Mouse (Mus musculus): Measurements from ENCODE around the gene Psmb9. TPM values are rescaled to one million over a fixed set of nuclear protein-coding genes. Genes with fewer than 3 reads are reported as not detected.
A peak's percentile ranks its signal among the peaks of the same experiment; 100 is the strongest.

Psmb9 gene
- polyA plus RNA-seq, 2 experiments: 2.2 to 3.4 TPM

DNA sequence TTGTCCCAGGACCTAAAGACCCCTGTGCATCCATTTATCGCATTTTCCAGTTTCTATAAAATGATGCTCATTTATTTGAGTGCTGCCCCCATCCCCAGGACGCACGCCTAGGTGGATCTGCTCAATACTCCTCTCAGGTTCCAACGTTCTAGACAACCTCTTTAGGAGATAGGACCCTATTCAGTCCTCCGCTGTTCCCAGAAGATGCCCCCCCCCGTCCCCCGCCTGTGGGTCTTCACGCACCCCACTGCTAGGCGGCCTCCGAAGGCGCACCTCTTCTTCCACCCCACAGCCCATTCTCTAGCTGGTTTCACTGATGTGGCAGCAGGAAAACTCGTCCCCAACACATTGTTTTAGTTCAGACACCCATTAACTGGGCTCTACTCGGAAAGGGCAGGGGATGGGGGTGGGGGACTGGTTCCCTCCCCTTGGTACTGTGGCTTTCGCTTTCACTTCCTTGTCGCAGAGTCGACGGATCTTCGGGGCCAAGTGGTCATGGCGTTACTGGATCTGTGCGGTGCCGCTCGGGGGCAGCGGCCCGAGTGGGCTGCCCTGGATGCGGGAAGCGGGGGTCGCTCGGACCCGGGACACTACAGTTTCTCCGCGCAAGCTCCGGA is 10.4 kb upstream of the Psmb9 start:
- Histone ChIP-seq H3K4me2 (replicated peaks; ENCODE audit: low read depth, low read length, severe bottlenecking) (peak overlapping the region; percentile 54), H3K4me1 (ENCODE audit: control insufficient read depth, insufficient read depth, low read length) (peaks cover 3% of the 10 kb centered on the region; the same call in 1 of the 2 replicates), H3K27me3 (ENCODE audit: control insufficient read depth, insufficient read depth, low read length) (peaks cover 59% of the 10 kb centered on the region), H3K4me3 (replicated peaks; ENCODE audit: low read length) (peak overlapping the region; percentile 33), H3K9me3 (ENCODE audit: control insufficient read depth, low read length) (no peaks in the 10 kb centered on the region), H3K27ac (replicated peaks; ENCODE audit: low read depth, low read length) (no peak overlapping the region), H3K9ac (ENCODE audit: low read depth, low read length, severe bottlenecking) (no peak overlapping the region), H3K36me3 (ENCODE audit: control insufficient read depth, insufficient read depth, low read length) (no peaks in the 10 kb centered on the region)
- ATAC-seq (ENCODE audit: low FRiP score, low read depth) (no peak), DNase-seq (ENCODE audit: low spot score) (no peak)
- 2% methylated on average over 32 of the region's 32 CpGs for WGBS
- no peak for TF ChIP-seq POLR2A (IDR thresholded peaks at IDR 0.05; ENCODE audit: borderline replicate concordance, extremely low read depth, insufficient read depth, insufficient read length)

- DNase-seq (ENCODE audit: low spot score): peak; percentile 85
- 5% methylated on average over 40 of the region's 41 CpGs for WGBS
- Histone ChIP-seq H3K27ac (replicated peaks; ENCODE audit: low read depth, low read length) (no peak within 1 kb of the TSS), H3K36me3 (ENCODE audit: control insufficient read depth, insufficient read depth, low read length) (no peaks in the 10 kb centered on the region), H3K4me1 (ENCODE audit: control insufficient read depth, insufficient read depth, low read length) (peaks cover 3% of the 10 kb centered on the region; the same call in 1 of the 2 replicates), H3K9ac (ENCODE audit: low read depth, low read length, severe bottlenecking) (no peak within 1 kb of the TSS), H3K4me3 (replicated peaks; ENCODE audit: low read length) (peak within 1 kb of the TSS; percentile 33), H3K27me3 (ENCODE audit: control insufficient read depth, insufficient read depth, low read length) (peaks cover 67% of the 10 kb centered on the region), H3K9me3 (ENCODE audit: control insufficient read depth, low read length) (no peaks in the 10 kb centered on the region), H3K4me2 (replicated peaks; ENCODE audit: low read depth, low read length, severe bottlenecking) (peak within 1 kb of the TSS; percentile 54)
- no peak for TF ChIP-seq POLR2A (IDR thresholded peaks at IDR 0.05; ENCODE audit: borderline replicate concordance, extremely low read depth, insufficient read depth, insufficient read length)
- peak; percentile 84 for ATAC-seq (ENCODE audit: low FRiP score, low read depth)
Observed at GRCm38 (mm10) chr17:34196941-34197894, 9.7 kb upstream of the Psmb9 start, which contains the start of gene Psmb8. Psmb8 (plus strand) TSS chr17:34197721.

GRCm38 (mm10) chr17:34196491-34196890 is 8.9 kb upstream of the Psmb9 start:
- 26% methylated on average over 12 of the region's 12 CpGs for WGBS
- ATAC-seq (ENCODE audit: low FRiP score, low read depth): no peak

GRCm38 (mm10) chr17:34194723-34195122 is 7.2 kb upstream of the Psmb9 start:
- H3K27ac ChIP-seq (replicated peaks; ENCODE audit: low read depth, low read length): no peak overlapping the region
- H3K9me3 ChIP-seq (ENCODE audit: control insufficient read depth, low read length): no peaks in the 10 kb centered on the region
- peaks cover 3% of the 10 kb centered on the region; the same call in 1 of the 2 replicates for H3K4me1 ChIP-seq (ENCODE audit: control insufficient read depth, insufficient read depth, low read length)
- H3K36me3 ChIP-seq (ENCODE audit: control insufficient read depth, insufficient read depth, low read length): no peaks in the 10 kb centered on the region
- ATAC-seq (ENCODE audit: low FRiP score, low read depth) (no peak), DNase-seq (ENCODE audit: low spot score) (no peak)
- WGBS: 87% methylated on average over 4 of the region's 4 CpGs
- no peak for TF ChIP-seq POLR2A (IDR thresholded peaks at IDR 0.05; ENCODE audit: borderline replicate concordance, extremely low read depth, insufficient read depth, insufficient read length)
- H3K9ac ChIP-seq (ENCODE audit: low read depth, low read length, severe bottlenecking): no peak overlapping the region
- no peak overlapping the region for H3K4me2 ChIP-seq (replicated peaks; ENCODE audit: low read depth, low read length, severe bottlenecking)
- no peak overlapping the region for H3K4me3 ChIP-seq (replicated peaks; ENCODE audit: low read length)
- peaks cover 75% of the 10 kb centered on the region for H3K27me3 ChIP-seq (ENCODE audit: control insufficient read depth, insufficient read depth, low read length)

More at GRCm38 (mm10) chr17:34196491-34196890, 8.9 kb upstream of the Psmb9 start:
- H3K27ac ChIP-seq (replicated peaks; ENCODE audit: low read depth, low read length): no peak overlapping the region
- H3K4me2 ChIP-seq (replicated peaks; ENCODE audit: low read depth, low read length, severe bottlenecking): no peak overlapping the region
- no peak overlapping the region for H3K9ac ChIP-seq (ENCODE audit: low read depth, low read length, severe bottlenecking)
- peaks cover 3% of the 10 kb centered on the region; the same call in 1 of the 2 replicates for H3K4me1 ChIP-seq (ENCODE audit: control insufficient read depth, insufficient read depth, low read length)
- DNase-seq (ENCODE audit: low spot score): no peak
- peaks cover 75% of the 10 kb centered on the region for H3K27me3 ChIP-seq (ENCODE audit: control insufficient read depth, insufficient read depth, low read length)
- H3K9me3 ChIP-seq (ENCODE audit: control insufficient read depth, low read length): no peaks in the 10 kb centered on the region
- TF ChIP-seq POLR2A (IDR thresholded peaks at IDR 0.05; ENCODE audit: borderline replicate concordance, extremely low read depth, insufficient read depth, insufficient read length): no peak
- no peaks in the 10 kb centered on the region for H3K36me3 ChIP-seq (ENCODE audit: control insufficient read depth, insufficient read depth, low read length)
- no peak overlapping the region for H3K4me3 ChIP-seq (replicated peaks; ENCODE audit: low read length)

- H3K4me2 ChIP-seq (replicated peaks; ENCODE audit: low read depth, low read length, severe bottlenecking): no peak overlapping the region
- no peak overlapping the region for H3K9ac ChIP-seq (ENCODE audit: low read depth, low read length, severe bottlenecking)
- WGBS: 57% methylated on average over 8 of the region's 8 CpGs
- H3K27me3 ChIP-seq (ENCODE audit: control insufficient read depth, insufficient read depth, low read length): peaks cover 72% of the 10 kb centered on the region
- peaks cover 3% of the 10 kb centered on the region; the same call in 1 of the 2 replicates for H3K4me1 ChIP-seq (ENCODE audit: control insufficient read depth, insufficient read depth, low read length)
- no peak overlapping the region for H3K27ac ChIP-seq (replicated peaks; ENCODE audit: low read depth, low read length)
- H3K9me3 ChIP-seq (ENCODE audit: control insufficient read depth, low read length): no peaks in the 10 kb centered on the region
- no peak for DNase-seq (ENCODE audit: low spot score)
- TF ChIP-seq POLR2A (IDR thresholded peaks at IDR 0.05; ENCODE audit: borderline replicate concordance, extremely low read depth, insufficient read depth, insufficient read length): no peak
- H3K4me3 ChIP-seq (replicated peaks; ENCODE audit: low read length): no peak overlapping the region
- no peak for ATAC-seq (ENCODE audit: low FRiP score, low read depth)
- H3K36me3 ChIP-seq (ENCODE audit: control insufficient read depth, insufficient read depth, low read length): no peaks in the 10 kb centered on the region
Observed at GRCm38 (mm10) chr17:34193468-34193867, 5.9 kb upstream of the Psmb9 start.

Measured in limb, embryonic 14.5 days (tissue).